Mouse (Mus musculus) heart, postnatal 0 days (tissue): Measurements from ENCODE around the gene Lin37. TPM values are rescaled to one million over a fixed set of nuclear protein-coding genes. Genes with fewer than 3 reads are reported as not detected.

Source experiments
- ATAC-seq: fragments of 200-750 bp; cut with Nextera tagmentation; 2 replicates; pipeline ENCODE4 v1.8.0; 2017; ENCODE audit warnings: low read depth, moderate number of reproducible peaks, moderate library complexity; ENCODE audit not compliant: insufficient read depth
- DNase-seq: peaks from one replicate; pipeline ENCODE4 v3.0.0-alpha.2; 2016; ENCODE audit warnings: low spot score
- H3K27ac ChIP-seq: fragments of 300-500 bp; sonication (generic); 2 replicates; pipeline ENCODE4 v1.5.1; 2014; ENCODE audit warnings: low read depth, mild to moderate bottlenecking
- H3K27me3 ChIP-seq: fragments of 300-500 bp; sonication (generic); 2 replicates; pipeline ENCODE4 v1.6.1; 2014; ENCODE audit warnings: low read length, mixed read lengths; ENCODE audit not compliant: control insufficient read depth, insufficient read depth
- H3K36me3 ChIP-seq: fragments of 300-500 bp; sonication (generic); replicated peaks from 2 replicates; pipeline ENCODE4 v1.6.1; 2014; ENCODE audit warnings: low read length, mixed read lengths; ENCODE audit not compliant: control insufficient read depth, insufficient read depth
- H3K4me1 ChIP-seq: fragments of 300-500 bp; sonication (generic); 2 replicates; pipeline ENCODE4 v1.6.1; 2014; ENCODE audit warnings: antibody characterized with exemption; ENCODE audit not compliant: control insufficient read depth, insufficient read depth
- H3K4me2 ChIP-seq: fragments of 300-500 bp; sonication (generic); 2 replicates; pipeline ENCODE4 v1.6.1; 2014; ENCODE audit warnings: low read depth, mild to moderate bottlenecking, low read length, moderate library complexity
- H3K4me3 ChIP-seq: fragments of 300-500 bp; sonication (generic); 2 replicates; pipeline ENCODE4 v1.5.1; 2014; ENCODE audit warnings: low read depth, low read length
- H3K9ac ChIP-seq: fragments of 300-500 bp; sonication (generic); replicated peaks from 2 replicates; pipeline ENCODE4 v1.6.1; 2014; ENCODE audit warnings: low read depth, low read length, mixed read lengths
- H3K9me3 ChIP-seq: fragments of 300-500 bp; sonication (generic); replicated peaks from 2 replicates; pipeline ENCODE4 v1.6.1; 2016; ENCODE audit warnings: low read length; ENCODE audit not compliant: control insufficient read depth
- CTCF ChIP-seq: IDR thresholded peaks from 2 replicates; pipeline ENCODE4 v1.5.1; 2016; ENCODE audit warnings: antibody characterized with exemption, control low read depth, low read depth
- EP300 ChIP-seq: IDR thresholded peaks from 2 replicates; pipeline ENCODE4 v1.6.1; 2016; ENCODE audit warnings: antibody characterized with exemption, low read depth
- WGBS: fragments of 180-500 bp; shearing (Covaris S2); extraction: QIAGEN DNeasy Blood & Tissue Kit; methylation state at CpG from one replicate; pipeline ENCODE4 v1.1.7; 2014; 5-methylcytosine and 5-hydroxymethylcytosine counted together
- polyA plus RNA-seq: library from polyadenylated mRNA; unstranded; fragments of >200 nt; fragmentation: Nextera tagmentation; extraction: Ambion mirVana; gene quantifications from 2 replicates; pipeline ENCODE4 v1.2.1, GENCODE M21; 2015
- total RNA-seq: library from RNA; depleted of rRNA; stranded (reverse); fragments of >200 nt; gene quantifications from 2 replicates; pipeline ENCODE4 v1.2.3, GENCODE M21; 2014; ENCODE audit warnings: low replicate concordance

Lin37 gene
- total and polyA plus RNA-seq, 2 experiments from 2014 or later, result 11.9 to 26.2 TPM

DNA sequence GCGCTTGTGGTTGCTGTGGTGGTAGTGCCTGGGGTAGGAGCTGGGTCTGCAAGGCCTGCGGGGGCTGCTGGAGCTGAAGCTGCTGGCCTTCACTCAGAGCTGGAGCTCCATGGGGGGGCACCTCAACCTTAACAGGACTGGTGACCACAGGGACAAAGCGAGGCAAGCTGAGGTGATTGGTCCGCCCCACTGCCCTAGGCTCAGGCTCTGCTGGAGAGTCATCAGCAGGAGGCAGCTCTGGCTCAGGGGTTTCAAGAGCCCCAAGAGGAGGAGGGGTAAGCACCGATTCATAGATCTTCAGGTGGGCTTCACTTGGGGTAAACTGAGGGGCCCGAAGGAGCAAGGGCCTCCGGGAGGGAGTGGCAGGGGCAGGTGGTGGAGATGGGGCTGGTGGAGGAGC is 25.5 kb upstream of the Lin37 start:
- Histone ChIP-seq H3K4me1 (peaks cover 14% of the 10 kb centered on the region), H3K36me3 (peaks cover 57% of the 10 kb centered on the region), H3K27me3 (no peaks in the 10 kb centered on the region), H3K4me3 (no peak overlapping the region), H3K27ac (no peak overlapping the region), H3K9ac (no peak overlapping the region), H3K4me2 (no peak overlapping the region), H3K9me3 (no peaks in the 10 kb centered on the region)
- DNase-seq, result no peak
- no peak for ATAC-seq
- 95% methylated on average over 7 of the region's 7 CpGs for WGBS
- no peak for TF ChIP-seq EP300

DNA sequence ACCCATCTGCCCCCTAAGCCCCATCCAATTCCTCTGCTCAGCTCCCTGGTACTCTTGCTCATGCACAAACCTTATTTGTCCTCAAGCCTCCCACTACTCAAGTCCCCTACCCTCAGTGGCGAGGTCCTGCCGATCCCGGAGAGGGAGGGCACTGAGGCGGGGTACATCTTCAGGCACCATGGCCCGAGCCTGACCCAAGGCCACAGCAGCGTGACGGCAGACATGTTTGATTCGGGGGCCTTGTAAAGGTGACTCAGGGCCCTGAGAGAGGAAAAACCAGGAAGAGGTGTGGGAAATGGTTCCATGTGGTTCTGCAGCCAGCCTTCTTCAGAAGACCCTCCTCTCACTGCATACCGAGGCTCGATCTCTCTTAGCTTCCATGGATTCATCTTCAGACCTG is 24.7 kb upstream of the Lin37 start:
- Histone ChIP-seq H3K27me3 (no peaks in the 10 kb centered on the region), H3K27ac (no peak overlapping the region), H3K9me3 (no peaks in the 10 kb centered on the region), H3K9ac (no peak overlapping the region), H3K36me3 (peaks cover 65% of the 10 kb centered on the region), H3K4me1 (peaks cover 11% of the 10 kb centered on the region), H3K4me2 (no peak overlapping the region), H3K4me3 (no peak overlapping the region)
- TF ChIP-seq EP300, result no peak
- no peak for TF ChIP-seq CTCF
- 92% methylated on average over 10 of the region's 10 CpGs for WGBS
- no peak for ATAC-seq
- no peak for DNase-seq

GRCm38 (mm10) chr7:30581547-30581946 is 21.9 kb upstream of the Lin37 start:
- Histone ChIP-seq H3K4me1 (no peaks in the 10 kb centered on the region), H3K4me2 (no peak overlapping the region), H3K36me3 (peaks cover 93% of the 10 kb centered on the region), H3K4me3 (no peak overlapping the region), H3K9ac (no peak overlapping the region), H3K27ac (no peak overlapping the region), H3K9me3 (no peaks in the 10 kb centered on the region), H3K27me3 (no peaks in the 10 kb centered on the region)
- DNase-seq, result no peak
- 93% methylated on average over 16 of the region's 16 CpGs for WGBS
- ATAC-seq, result no peak
- TF ChIP-seq EP300 (no peak), CTCF (no peak)

DNA sequence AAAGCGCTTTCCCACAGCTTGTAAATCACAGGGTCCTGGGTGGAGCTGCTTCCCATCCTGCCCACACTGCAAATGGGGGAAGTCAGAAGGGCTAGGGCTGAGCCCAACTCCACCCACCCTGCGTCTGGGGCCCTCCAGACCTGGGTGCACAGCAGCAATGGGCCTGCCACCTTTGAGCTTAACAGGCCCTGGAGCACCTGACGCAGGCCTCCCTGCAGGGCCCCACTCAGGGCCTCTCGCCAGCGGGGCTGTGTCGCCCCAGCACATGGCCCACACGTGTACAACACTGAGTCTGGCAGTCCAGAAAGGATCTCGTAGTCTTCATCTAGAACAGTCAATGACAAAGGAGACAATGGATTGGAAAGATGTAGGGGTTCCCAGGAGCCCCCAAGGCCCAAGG is 20.3 kb upstream of the Lin37 start:
- Histone ChIP-seq H3K4me2 (no peak overlapping the region), H3K36me3 (peaks cover 98% of the 10 kb centered on the region), H3K4me3 (no peak overlapping the region), H3K4me1 (no peaks in the 10 kb centered on the region), H3K9ac (no peak overlapping the region), H3K27me3 (no peaks in the 10 kb centered on the region), H3K9me3 (no peaks in the 10 kb centered on the region), H3K27ac (no peak overlapping the region)
- 91% methylated on average over 8 of the region's 8 CpGs for WGBS
- DNase-seq (no peak), ATAC-seq (no peak)
- TF ChIP-seq CTCF (no peak), EP300 (no peak)

DNA sequence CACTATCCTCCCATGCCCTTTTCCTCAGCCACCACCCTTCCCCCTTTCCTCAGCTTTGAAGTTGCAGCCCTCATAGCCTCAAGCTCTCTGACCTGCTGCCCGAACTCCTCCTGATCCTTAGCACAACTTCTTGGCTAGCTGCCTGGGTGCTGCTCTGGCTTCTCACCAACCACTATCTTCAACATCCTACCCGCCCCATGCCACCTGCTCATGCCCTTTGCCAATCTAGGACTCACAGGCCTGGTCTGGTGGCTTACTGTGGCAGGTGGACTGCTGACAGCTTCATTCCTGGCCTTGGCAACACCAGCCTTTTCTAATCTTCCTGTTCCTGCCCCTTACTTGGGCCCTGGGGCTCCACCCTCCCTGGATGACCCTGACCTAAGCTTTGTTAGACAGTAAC is 13.3 kb upstream of the Lin37 start:
- TF ChIP-seq EP300 (0 out of 2 replicates have a peak, but pooled peaks have one; percentile 30), CTCF (no peak)
- peak; percentile 73 for ATAC-seq
- H3K4me3 ChIP-seq, result no peak overlapping the region
- H3K27me3 ChIP-seq, result no peaks in the 10 kb centered on the region
- no peaks in the 10 kb centered on the region for H3K9me3 ChIP-seq
- H3K27ac ChIP-seq, result peak overlapping the region; percentile 17
- peak; percentile 66 for DNase-seq
- H3K4me1 ChIP-seq, result no peaks in the 10 kb centered on the region
- H3K9ac ChIP-seq, result no peak overlapping the region
- 28% methylated on average over 2 of the region's 2 CpGs for WGBS
- no peak overlapping the region for H3K4me2 ChIP-seq
- H3K36me3 ChIP-seq, result peaks cover 96% of the 10 kb centered on the region

DNA sequence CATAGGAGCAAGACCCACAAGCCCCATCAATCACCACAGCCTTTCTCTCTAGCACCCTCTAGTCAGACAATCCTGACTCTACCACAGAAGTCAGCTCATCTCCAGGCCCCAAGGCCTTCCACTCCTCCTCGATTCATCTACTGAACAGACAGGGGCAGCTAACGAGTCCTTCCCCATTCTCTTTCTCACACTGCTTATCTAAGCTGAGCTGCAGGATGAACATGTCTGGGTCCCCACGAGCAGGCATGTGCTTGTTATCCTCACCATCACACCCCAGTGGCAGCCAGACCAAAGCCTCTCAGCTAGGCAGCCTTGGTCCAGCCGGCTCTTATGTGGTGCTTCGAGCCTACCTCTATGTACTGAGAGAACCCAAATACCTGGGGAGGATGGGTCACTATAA is 12.8 kb upstream of the Lin37 start:
- peaks cover 94% of the 10 kb centered on the region for H3K36me3 ChIP-seq
- WGBS, result 71% methylated on average over 5 of the region's 5 CpGs
- no peak for ATAC-seq

More for the DNA sequence above, 12.8 kb upstream of the Lin37 start:
- TF ChIP-seq CTCF (no peak), EP300 (no peak)
- Histone ChIP-seq H3K27ac (peak overlapping the region; percentile 16; the same call in 1 of the 2 replicates), H3K27me3 (no peaks in the 10 kb centered on the region), H3K4me2 (no peak overlapping the region), H3K9me3 (no peaks in the 10 kb centered on the region), H3K4me3 (no peak overlapping the region), H3K4me1 (no peaks in the 10 kb centered on the region), H3K9ac (no peak overlapping the region)
- no peak for DNase-seq
